Mouse (Mus musculus) neural tube, embryonic 14.5 days (tissue): ENCODE data around the gene Ace3. TPM values are rescaled to one million over a fixed set of nuclear protein-coding genes. Genes with fewer than 3 reads are reported as not detected.
"Not testable (repeated sequence)": the region's sequence is repeated elsewhere in the genome, so short reads cannot be mapped to it uniquely, and the experiment has no call there.

Experiments used
- ATAC-seq: fragments of 200-750 bp; cut with Nextera tagmentation; 2 replicates; pipeline ENCODE4 v1.8.0; 2017; ENCODE audit warnings: low read depth, mild to moderate bottlenecking, moderate TSS enrichment, moderate library complexity
- H3K27ac ChIP-seq: fragments of 300-500 bp; sonication (generic); 2 replicates; pipeline ENCODE4 v1.5.1; 2014; ENCODE audit warnings: low read depth, mild to moderate bottlenecking, control low read depth, low read length, moderate library complexity, mixed read lengths
- H3K27me3 ChIP-seq: fragments of 300-500 bp; sonication (generic); 2 replicates; pipeline ENCODE4 v1.6.1; 2014; ENCODE audit warnings: low read length; ENCODE audit not compliant: control insufficient read depth, insufficient read depth
- H3K36me3 ChIP-seq: fragments of 300-500 bp; sonication (generic); 2 replicates; pipeline ENCODE4 v1.6.1; 2014; ENCODE audit warnings: low read length, mixed read lengths; ENCODE audit not compliant: control insufficient read depth, insufficient read depth
- H3K4me1 ChIP-seq: fragments of 300-500 bp; sonication (generic); 2 replicates; pipeline ENCODE4 v1.6.1; 2014; ENCODE audit warnings: low read length; ENCODE audit not compliant: control insufficient read depth, insufficient read depth
- H3K4me2 ChIP-seq: fragments of 300-500 bp; sonication (generic); 2 replicates; pipeline ENCODE4 v1.6.1; 2014; ENCODE audit warnings: mild to moderate bottlenecking, low read depth, low read length, control low read depth
- H3K4me3 ChIP-seq: fragments of 300-500 bp; sonication (generic); 2 replicates; pipeline ENCODE4 v1.5.1; 2014; ENCODE audit warnings: low read depth, low read length, control low read depth, mixed read lengths
- H3K9ac ChIP-seq: fragments of 300-500 bp; sonication (generic); replicated peaks from 2 replicates; pipeline ENCODE4 v1.6.1; 2014; ENCODE audit warnings: low read depth, mild to moderate bottlenecking, control low read depth, low read length, mixed read lengths
- H3K9me3 ChIP-seq: fragments of 300-500 bp; sonication (generic); 2 replicates; pipeline ENCODE4 v1.6.1; 2016; ENCODE audit warnings: low read length; ENCODE audit not compliant: control insufficient read depth
- WGBS: fragments of 180-500 bp; shearing (Covaris S2); extraction: QIAGEN DNeasy Blood & Tissue Kit; methylation state at CpG from one replicate; pipeline ENCODE4 v1.1.7; 2014; 5-methylcytosine and 5-hydroxymethylcytosine counted together
- polyA plus RNA-seq: library from polyadenylated mRNA; unstranded; fragments of >200 nt; fragmentation: Nextera tagmentation; extraction: Ambion mirVana; gene quantifications from 2 replicates; pipeline ENCODE4 v1.2.1, GENCODE M21; 2014

Gene Ace3
- polyA plus RNA-seq, 1 experiment from 2014 or later = not detected

DNA sequence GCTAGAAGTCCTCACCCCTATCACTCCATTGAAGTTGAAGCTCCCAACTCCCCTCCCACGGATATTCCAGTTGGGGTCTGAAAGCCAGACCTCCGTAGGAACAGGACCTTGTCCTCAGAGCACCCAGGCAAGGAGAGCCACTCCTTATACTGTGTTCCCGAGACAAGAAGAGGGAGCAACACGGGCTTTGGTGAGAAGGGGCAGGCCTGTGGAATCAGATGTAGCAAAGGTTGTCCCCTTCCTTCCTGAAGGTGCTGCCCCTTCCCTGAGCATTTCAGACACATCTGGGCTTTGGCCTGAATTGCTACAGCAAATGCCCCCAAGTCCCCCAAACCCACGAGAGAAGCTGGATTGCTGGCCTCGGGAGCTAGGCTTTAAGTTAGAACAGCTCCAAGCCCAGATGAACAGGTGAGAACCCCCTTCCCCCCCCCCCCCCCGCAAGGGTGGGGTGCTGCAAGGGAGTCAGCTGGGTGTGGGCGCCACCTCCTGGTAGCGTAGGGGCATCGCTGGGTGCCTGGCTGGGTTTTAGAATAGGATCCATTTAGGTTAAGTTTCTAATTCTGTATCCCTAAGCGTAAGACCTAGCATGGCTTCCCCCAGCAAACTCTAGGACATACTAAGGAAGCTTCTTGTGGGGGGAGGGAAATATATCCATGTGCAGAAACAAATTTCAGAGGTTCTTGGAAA lies 32.1 kb downstream of the Ace3 start:
- H3K36me3 ChIP-seq = no peaks in the 10 kb centered on the region
- no peak overlapping the region for H3K9ac ChIP-seq
- H3K9me3 ChIP-seq = no peaks in the 10 kb centered on the region
- ATAC-seq = no peak
- H3K4me2 ChIP-seq = no peak overlapping the region
- no peak overlapping the region for H3K4me3 ChIP-seq
- H3K27me3 ChIP-seq = peaks cover 2% of the 10 kb centered on the region; the same call in 1 of the 2 replicates
- H3K4me1 ChIP-seq = no peaks in the 10 kb centered on the region
- WGBS = 41% methylated on average over 10 of the region's 11 CpGs
- H3K27ac ChIP-seq = no peak overlapping the region

DNA sequence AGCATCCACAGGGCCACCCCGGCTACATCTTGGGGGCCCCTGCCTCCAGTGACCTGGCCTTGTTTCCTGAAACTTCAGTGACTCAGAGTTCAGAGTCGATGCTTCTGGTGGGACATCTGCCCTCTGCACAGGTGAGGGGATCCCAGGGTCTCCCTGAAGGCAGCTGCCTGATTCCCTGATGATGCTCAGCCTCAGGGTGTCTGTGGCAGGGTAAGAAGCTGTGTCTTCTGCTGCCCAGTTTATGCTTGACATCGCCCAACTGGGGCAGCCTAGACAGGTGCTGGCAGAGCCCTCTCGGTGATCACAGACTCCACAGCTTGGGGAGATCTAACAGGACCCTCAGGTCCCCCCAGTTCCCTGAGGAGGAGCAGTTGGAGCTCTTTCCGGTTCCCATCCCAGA lies 33.1 kb downstream of the Ace3 start:
- Histone ChIP-seq H3K27ac (no peak overlapping the region), H3K36me3 (no peaks in the 10 kb centered on the region), H3K4me3 (no peak overlapping the region), H3K27me3 (no peaks in the 10 kb centered on the region), H3K4me2 (no peak overlapping the region), H3K9me3 (no peaks in the 10 kb centered on the region), H3K9ac (no peak overlapping the region), H3K4me1 (no peaks in the 10 kb centered on the region)
- ATAC-seq = no peak; the same call in 1 of the 2 replicates
- 92% methylated on average over 5 of the region's 5 CpGs for WGBS

- Histone ChIP-seq H3K27ac (peak overlapping the region; percentile 52; the same call in 1 of the 2 replicates), H3K4me3 (peak overlapping the region; percentile 22; the same call in 1 of the 2 replicates)
- H3K9me3 ChIP-seq, H3K36me3 ChIP-seq, H3K27me3 ChIP-seq, H3K4me1 ChIP-seq, H3K9ac ChIP-seq, ATAC-seq, H3K4me2 ChIP-seq: not testable (repeated sequence)
- WGBS = 36% methylated on average over 3 of the region's 25 CpGs
These were observed 37.6 kb downstream of the Ace3 start for GRCm38 (mm10) chr11:106032074-106032473.

DNA sequence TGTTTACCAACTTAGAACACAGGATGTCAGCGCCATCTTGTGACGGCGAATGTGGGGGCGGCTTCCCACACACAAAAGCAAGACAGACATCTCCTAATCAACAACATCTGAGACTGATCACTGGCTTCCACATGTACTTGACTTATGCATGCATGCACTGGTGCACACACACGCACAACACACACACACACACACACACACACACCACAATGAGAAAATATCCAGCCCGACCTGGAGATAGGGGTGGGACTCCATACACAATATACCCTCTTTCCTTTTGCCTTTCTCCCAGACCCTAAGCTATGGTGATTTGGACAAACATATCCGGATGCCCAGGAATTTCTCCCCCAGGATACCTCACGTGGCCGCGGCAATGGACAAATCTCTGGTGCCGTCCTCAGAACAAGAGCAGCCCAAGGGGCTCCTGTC lies 39.0 kb downstream of the Ace3 start:
- peak overlapping the region; percentile 25; the same call in 1 of the 2 replicates for H3K4me2 ChIP-seq
- H3K4me3 ChIP-seq = no peak overlapping the region; the same call in 1 of the 2 replicates
- peaks cover 9% of the 10 kb centered on the region; the same call in 1 of the 2 replicates for H3K4me1 ChIP-seq
- no peaks in the 10 kb centered on the region; the same call in 1 of the 2 replicates for H3K27me3 ChIP-seq
- no peaks in the 10 kb centered on the region for H3K36me3 ChIP-seq
- H3K27ac ChIP-seq = peak overlapping the region; percentile 70
- no peaks in the 10 kb centered on the region for H3K9me3 ChIP-seq
- H3K9ac ChIP-seq = no peak overlapping the region
- ATAC-seq = no peak
- 28% methylated on average over 11 of the region's 11 CpGs for WGBS

GRCm38 (mm10) chr11:106034986-106035385 lies 40.5 kb downstream of the Ace3 start:
- WGBS = 87% methylated on average over 9 of the region's 9 CpGs
- no peak overlapping the region for H3K9ac ChIP-seq
- no peak overlapping the region for H3K4me3 ChIP-seq
- no peaks in the 10 kb centered on the region for H3K36me3 ChIP-seq
- H3K9me3 ChIP-seq = no peaks in the 10 kb centered on the region
- H3K27me3 ChIP-seq = no peaks in the 10 kb centered on the region; the same call in 1 of the 2 replicates
- H3K4me1 ChIP-seq = peaks cover 15% of the 10 kb centered on the region
- H3K4me2 ChIP-seq = no peak overlapping the region
- ATAC-seq = no peak
- no peak overlapping the region for H3K27ac ChIP-seq

DNA sequence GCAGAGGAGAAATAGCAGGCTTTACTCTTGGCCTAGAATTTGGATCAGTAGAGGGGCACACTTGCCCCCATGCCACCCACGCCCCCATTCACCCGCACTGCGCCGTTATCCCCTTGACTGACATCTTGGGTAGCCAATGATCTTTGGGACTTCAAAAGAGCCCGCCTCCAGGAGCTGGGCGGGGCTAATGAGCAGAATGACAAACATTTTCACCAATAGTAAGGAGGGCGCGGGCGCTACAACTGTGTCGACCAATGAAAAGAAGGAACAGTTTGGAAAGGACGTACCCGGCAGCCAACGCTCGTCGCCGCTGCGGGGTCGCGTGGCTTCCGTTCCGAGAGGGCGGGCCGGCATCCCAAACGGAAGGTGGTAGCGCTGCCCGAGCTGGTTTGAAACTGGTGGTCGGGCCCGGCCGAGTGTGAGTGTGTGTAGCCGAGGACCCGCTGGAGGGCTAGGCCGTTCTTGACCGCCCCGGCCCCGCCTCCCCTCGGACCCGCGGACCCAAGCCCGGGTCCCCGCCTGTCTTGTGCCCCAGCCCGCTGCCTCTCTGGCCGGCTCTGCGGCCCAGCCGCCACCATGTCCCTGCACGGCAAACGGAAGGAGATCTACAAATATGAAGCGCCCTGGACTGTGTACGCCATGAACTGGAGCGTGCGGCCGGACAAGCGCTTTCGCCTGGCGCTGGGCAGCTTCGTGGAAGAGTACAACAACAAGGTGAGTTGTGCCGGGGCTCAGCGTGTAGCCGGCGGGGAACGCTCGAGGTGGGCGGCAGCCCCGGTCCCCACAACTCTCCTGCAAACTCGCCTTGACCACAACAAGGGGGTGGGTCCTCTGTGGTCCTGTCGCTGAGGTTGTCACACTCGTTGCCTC lies 42.3 kb downstream of the Ace3 start, which contains the start of gene Dcaf7:
Gene Dcaf7, plus strand, starts transcription at position 325 of the 870 bp plus-strand sequence.
- Histone ChIP-seq H3K9me3 (no peaks in the 10 kb centered on the region), H3K4me2 (peak within 1 kb of the TSS; percentile 84), H3K27me3 (no peaks in the 10 kb centered on the region; the same call in 1 of the 2 replicates), H3K36me3 (no peaks in the 10 kb centered on the region), H3K9ac (peak within 1 kb of the TSS; percentile 76), H3K27ac (peak within 1 kb of the TSS; percentile 91), H3K4me3 (peak within 1 kb of the TSS; percentile 93), H3K4me1 (peaks cover 15% of the 10 kb centered on the region)
- WGBS = under 1% methylated on average over 64 of the region's 66 CpGs
- peak; percentile 98 for ATAC-seq

DNA sequence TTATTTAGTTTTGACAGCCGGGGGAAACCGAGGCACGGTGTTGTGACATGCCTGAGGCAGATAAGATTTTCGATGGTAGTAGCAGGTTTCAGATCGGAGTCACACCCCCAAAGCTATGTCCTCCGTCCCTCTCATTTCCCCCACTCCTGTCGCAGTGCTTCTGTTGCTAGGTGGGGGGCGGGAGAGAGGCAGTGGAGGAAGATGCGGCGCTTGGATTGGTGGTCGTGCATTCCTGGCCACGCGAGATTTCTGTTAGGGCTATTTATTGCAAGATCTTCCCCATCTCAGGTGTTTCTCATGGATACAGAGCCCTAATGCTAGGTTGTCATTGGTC lies 42.9 kb downstream of the Ace3 start:
- Histone ChIP-seq H3K4me1 (peaks cover 15% of the 10 kb centered on the region), H3K4me3 (peak overlapping the region; percentile 93), H3K36me3 (no peaks in the 10 kb centered on the region), H3K9me3 (no peaks in the 10 kb centered on the region), H3K4me2 (peak overlapping the region; percentile 73), H3K27ac (peak overlapping the region; percentile 91), H3K9ac (peak overlapping the region; percentile 76), H3K27me3 (no peaks in the 10 kb centered on the region; the same call in 1 of the 2 replicates)
- 0% methylated on average over 13 of the region's 13 CpGs for WGBS
- ATAC-seq = peak; percentile 59

DNA sequence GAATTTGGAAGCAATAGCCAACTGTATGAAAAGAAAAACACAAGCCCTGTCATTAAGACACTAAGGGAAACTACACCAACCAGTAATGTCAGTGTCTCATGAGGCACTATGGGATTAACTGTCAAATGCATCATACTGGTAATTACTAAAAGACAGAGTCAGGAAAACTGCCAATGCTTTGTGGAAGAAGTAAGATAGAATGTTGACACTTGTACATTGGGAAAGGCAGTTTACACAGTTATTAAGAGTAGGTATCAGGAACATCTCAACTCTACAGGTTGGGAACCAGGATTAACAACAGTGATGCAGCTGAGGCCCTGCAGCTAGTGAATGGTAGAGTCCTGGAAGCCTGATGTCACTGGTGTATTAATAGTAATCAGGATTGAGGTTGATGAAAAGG lies 49.9 kb downstream of the Ace3 start:
- Histone ChIP-seq H3K4me2 (no peak overlapping the region), H3K27me3 (no peaks in the 10 kb centered on the region), H3K4me3 (no peak overlapping the region), H3K9ac (no peak overlapping the region), H3K27ac (no peak overlapping the region), H3K9me3 (no peaks in the 10 kb centered on the region), H3K36me3 (peaks cover 19% of the 10 kb centered on the region), H3K4me1 (peaks cover 4% of the 10 kb centered on the region; the same call in 1 of the 2 replicates)
- no peak for ATAC-seq

- no peaks in the 10 kb centered on the region for H3K9me3 ChIP-seq
- no peak overlapping the region for H3K4me2 ChIP-seq
- no peak overlapping the region for H3K9ac ChIP-seq
- H3K36me3 ChIP-seq = peaks cover 22% of the 10 kb centered on the region
- no peak overlapping the region for H3K4me3 ChIP-seq
- 95% methylated on average over 1 of the region's 1 CpGs for WGBS
- no peak for ATAC-seq
- H3K27me3 ChIP-seq = no peaks in the 10 kb centered on the region
- H3K27ac ChIP-seq = no peak overlapping the region
- no peaks in the 10 kb centered on the region for H3K4me1 ChIP-seq
These were observed 50.8 kb downstream of the Ace3 start for GRCm38 (mm10) chr11:106045256-106045655.
